Comparison of ENCODE assay signal across 12 mouse cellular contexts in genomic region chr14:16954511-16955443, GRCm38 (mm10).
DNase-seq lines count a peak whose midpoint lies in the region; ATAC-seq lines count a peak whose summit lies in the region.
"Had no signal": no experiment of that assay in that cellular context is flagged by ENCODE, and none has a peak within 500 bp of the region (broad histone marks: within the 10 kb centered on the region; RNA-seq: fewer than 3 reads in every experiment).

No protein-coding gene starts in this region.

- no peak overlapping the region for H3K4me2 ChIP-seq in forebrain, embryonic 11.5 days (ENCODE audit: low read depth, low read length, severe bottlenecking)
- no peak overlapping the region for H3K4me2 ChIP-seq in midbrain, embryonic 16.5 days (ENCODE audit: low read length)
- H3K4me2 ChIP-seq in midbrain, embryonic 11.5 days = no peak overlapping the region
- H3K4me2 ChIP-seq in lung, embryonic 16.5 days (ENCODE audit: low read depth, low read length) = no peak overlapping the region

- no peak overlapping the region for H3K4me3 ChIP-seq in forebrain, embryonic 11.5 days (ENCODE audit: low read depth, low read length)
- H3K4me3 ChIP-seq in forebrain, embryonic 10.5 days = no peak overlapping the region
- H3K4me3 ChIP-seq in midbrain, embryonic 16.5 days (ENCODE audit: low read depth, low read length) = no peak overlapping the region
- no peak overlapping the region for H3K4me3 ChIP-seq in midbrain, embryonic 11.5 days (ENCODE audit: low read depth, low read length)
- H3K4me3 ChIP-seq in lung, embryonic 16.5 days (ENCODE audit: low read length) = no peak overlapping the region

- H3K36me3 ChIP-seq in forebrain, embryonic 11.5 days (ENCODE audit: control insufficient read depth, insufficient read depth, low read length) = no peaks in the 10 kb centered on the region
- H3K36me3 ChIP-seq in forebrain, embryonic 10.5 days (replicated peaks) = no peaks in the 10 kb centered on the region
- H3K36me3 ChIP-seq in midbrain, embryonic 16.5 days (ENCODE audit: control insufficient read depth, insufficient read depth, low read length) = no peaks in the 10 kb centered on the region
- no peaks in the 10 kb centered on the region for H3K36me3 ChIP-seq in midbrain, embryonic 11.5 days (ENCODE audit: control insufficient read depth, insufficient read depth, low read length)
- H3K36me3 ChIP-seq in lung, embryonic 16.5 days (ENCODE audit: control insufficient read depth, insufficient read depth, low read length) = no peaks in the 10 kb centered on the region

- DNase-seq in forebrain, embryonic 11.5 days (ENCODE audit: low spot score) = no peak
- no peak for DNase-seq in forebrain, embryonic 10.5 days (ENCODE audit: extremely low spot score, low spot score)
- DNase-seq in midbrain, embryonic 11.5 days (ENCODE audit: low spot score, missing footprints) = no peak
- DNase-seq in spleen, postnatal 36 days (ENCODE audit: low spot score in 2 of 2) = no peak
- DNase-seq in right cerebral cortex, postnatal 36 days (ENCODE audit: low spot score in 2 of 2) = no peak
- no peak for DNase-seq in adrenal gland, postnatal 36 days
- DNase-seq: cerebellum, postnatal 14 days; gastrocnemius, postnatal 10 days; kidney, adult 8-10 months; thymus, adult 18-20 months had no signal

- no peaks in the 10 kb centered on the region for H3K4me1 ChIP-seq in forebrain, embryonic 11.5 days (replicated peaks; ENCODE audit: control insufficient read depth, insufficient read depth, low read length)
- H3K4me1 ChIP-seq in forebrain, embryonic 10.5 days = no peaks in the 10 kb centered on the region
- no peaks in the 10 kb centered on the region for H3K4me1 ChIP-seq in midbrain, embryonic 16.5 days (ENCODE audit: control insufficient read depth, insufficient read depth, low read length)
- H3K4me1 ChIP-seq in midbrain, embryonic 11.5 days (ENCODE audit: control insufficient read depth, insufficient read depth, low read length) = no peaks in the 10 kb centered on the region
- peaks cover 14% of the 10 kb centered on the region for H3K4me1 ChIP-seq in lung, embryonic 16.5 days (replicated peaks; ENCODE audit: control insufficient read depth, insufficient read depth, low read length)

- peak; percentile 71 for ATAC-seq in forebrain, embryonic 11.5 days (replicated peaks; ENCODE audit: low FRiP score)
- peak; percentile 56; the same call in 1 of the 2 replicates for ATAC-seq in midbrain, embryonic 16.5 days
- no peak for ATAC-seq in midbrain, embryonic 11.5 days (ENCODE audit: low FRiP score)
- ATAC-seq in lung, embryonic 16.5 days (ENCODE audit: low read depth) = peak; percentile 68

- no peak overlapping the region for H3K27ac ChIP-seq in forebrain, embryonic 11.5 days (ENCODE audit: low read depth, low read length)
- no peak overlapping the region for H3K27ac ChIP-seq in forebrain, embryonic 10.5 days
- no peak overlapping the region for H3K27ac ChIP-seq in midbrain, embryonic 16.5 days (ENCODE audit: low read length)
- H3K27ac ChIP-seq in midbrain, embryonic 11.5 days (ENCODE audit: low read depth, low read length) = no peak overlapping the region
- no peak overlapping the region for H3K27ac ChIP-seq in lung, embryonic 16.5 days (ENCODE audit: low read length)

- no peaks in the 10 kb centered on the region for H3K27me3 ChIP-seq in forebrain, embryonic 11.5 days (ENCODE audit: control insufficient read depth, insufficient read depth, low read length)
- H3K27me3 ChIP-seq in forebrain, embryonic 10.5 days (ENCODE audit: poor library complexity, severe bottlenecking) = no peaks in the 10 kb centered on the region
- no peaks in the 10 kb centered on the region for H3K27me3 ChIP-seq in midbrain, embryonic 16.5 days (ENCODE audit: control insufficient read depth, insufficient read depth, low read depth, low read length)
- no peaks in the 10 kb centered on the region for H3K27me3 ChIP-seq in midbrain, embryonic 11.5 days (ENCODE audit: control insufficient read depth, insufficient read depth, low read length)
- no peaks in the 10 kb centered on the region for H3K27me3 ChIP-seq in lung, embryonic 16.5 days (ENCODE audit: control insufficient read depth, insufficient read depth, low read depth, low read length)

- no peaks in the 10 kb centered on the region for H3K9me3 ChIP-seq in forebrain, embryonic 11.5 days (ENCODE audit: control insufficient read depth, low read length)
- H3K9me3 ChIP-seq in forebrain, embryonic 10.5 days = no peaks in the 10 kb centered on the region
- no peaks in the 10 kb centered on the region for H3K9me3 ChIP-seq in midbrain, embryonic 16.5 days (replicated peaks; ENCODE audit: control insufficient read depth, low read length, poor library complexity, severe bottlenecking)
- no peaks in the 10 kb centered on the region for H3K9me3 ChIP-seq in midbrain, embryonic 11.5 days (ENCODE audit: control insufficient read depth, low read length)
- no peaks in the 10 kb centered on the region for H3K9me3 ChIP-seq in lung, embryonic 16.5 days (ENCODE audit: control insufficient read depth, low read length)

- WGBS in forebrain, embryonic 11.5 days = 67% methylated on average over 6 of the region's 6 CpGs
- WGBS in forebrain, embryonic 10.5 days = 81% methylated on average over 6 of the region's 6 CpGs
- WGBS in midbrain, embryonic 16.5 days = 65% methylated on average over 6 of the region's 6 CpGs
- 83% methylated on average over 6 of the region's 6 CpGs for WGBS in midbrain, embryonic 11.5 days
- WGBS in lung, embryonic 16.5 days = 40% methylated on average over 6 of the region's 6 CpGs

- H3K9ac ChIP-seq in forebrain, embryonic 11.5 days (ENCODE audit: low read length) = no peak overlapping the region
- H3K9ac ChIP-seq in midbrain, embryonic 16.5 days (ENCODE audit: low read depth, low read length) = no peak overlapping the region
- H3K9ac ChIP-seq in midbrain, embryonic 11.5 days (ENCODE audit: low read length) = no peak overlapping the region
- H3K9ac ChIP-seq in lung, embryonic 16.5 days (ENCODE audit: low read length) = no peak overlapping the region
